In the genomic region with DNA sequence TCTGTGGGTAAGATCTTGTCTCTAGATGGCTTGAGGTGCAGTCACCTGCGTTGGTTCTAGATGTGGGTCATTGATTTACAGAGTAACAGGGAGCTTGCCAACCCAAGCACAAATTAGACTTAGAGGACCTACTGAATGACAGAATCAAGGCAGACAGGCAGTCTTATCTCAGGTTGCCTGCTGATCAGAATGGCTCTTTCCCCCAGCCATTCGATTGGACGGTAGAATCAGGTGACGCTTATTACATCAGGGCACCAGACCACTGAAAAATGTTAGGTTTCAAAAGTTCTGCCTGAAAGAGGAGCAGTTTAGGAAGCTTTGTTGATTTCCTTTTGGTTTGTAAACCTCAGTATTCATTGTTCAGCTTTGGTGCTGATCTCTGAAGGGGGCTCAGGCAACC, we compare ENCODE assay signal across 9 mouse cellular contexts. TPM values are rescaled to one million over a fixed set of nuclear protein-coding genes. Genes with fewer than 3 reads are reported as not detected.
A peak's percentile ranks its signal among the peaks of the same experiment; 100 is the strongest.
DNase-seq lines count a peak whose midpoint lies in the region; ATAC-seq and TF ChIP-seq lines count a peak whose summit lies in the region.
"Had no signal": no experiment of that assay in that cellular context is flagged by ENCODE, and none has a peak within 500 bp of the region (broad histone marks: within the 10 kb centered on the region; RNA-seq: fewer than 3 reads in every experiment).

No protein-coding gene starts in this region.

- peak overlapping the region; percentile 91; the same call in 1 of the 2 replicates for H3K9ac ChIP-seq in lung, embryonic 14.5 days
- H3K9ac ChIP-seq in forebrain, embryonic 16.5 days (replicated peaks; ENCODE audit: low read depth, low read length), result no peak overlapping the region
- H3K9ac ChIP-seq in stomach, embryonic 14.5 days (replicated peaks; ENCODE audit: low read depth, low read length), result no peak overlapping the region

- no peak for DNase-seq in lung, embryonic 14.5 days
- no peak for DNase-seq in lung, adult 2 months
- peak; percentile 55 for DNase-seq in liver
- no peak for DNase-seq in spleen, postnatal 36 days (ENCODE audit: low spot score in 2 of 2)
- no peak for DNase-seq in right cerebral cortex, postnatal 10 days (ENCODE audit: low spot score in 2 of 2)
- no peak for DNase-seq in frontal cortex, postnatal 10 days (ENCODE audit: low spot score in 2 of 2)
- DNase-seq: retina, postnatal 1 day had no signal

- no peak for TF ChIP-seq POLR2A in lung, adult 2 months (IDR thresholded peaks at IDR 0.05; ENCODE audit: borderline replicate concordance, extremely low read depth, low read depth, low read length)

- H3K4me1 ChIP-seq in lung, embryonic 14.5 days (ENCODE audit: insufficient read depth), result 0 out of 2 replicates have a peak, but pooled peaks cover 11% of the 10 kb centered on the region
- H3K4me1 ChIP-seq in lung, adult 2 months (ENCODE audit: control insufficient read depth, insufficient read depth, low read length), result peaks cover 36% of the 10 kb centered on the region
- peaks cover 20% of the 10 kb centered on the region for H3K4me1 ChIP-seq in forebrain, embryonic 16.5 days (replicated peaks; ENCODE audit: control insufficient read depth, insufficient read depth, low read length)
- H3K4me1 ChIP-seq in stomach, embryonic 14.5 days (ENCODE audit: control insufficient read depth, insufficient read depth, low read length), result peaks cover 19% of the 10 kb centered on the region

- peak overlapping the region; percentile 85 for H3K4me2 ChIP-seq in lung, embryonic 14.5 days
- peak overlapping the region; percentile 92 for H3K4me2 ChIP-seq in forebrain, embryonic 16.5 days (ENCODE audit: low read length)
- peak overlapping the region; percentile 87 for H3K4me2 ChIP-seq in stomach, embryonic 14.5 days (replicated peaks; ENCODE audit: low read depth, low read length)

- no peaks in the 10 kb centered on the region for H3K27me3 ChIP-seq in lung, embryonic 14.5 days (ENCODE audit: insufficient read depth, low read length)
- no peaks in the 10 kb centered on the region for H3K27me3 ChIP-seq in forebrain, embryonic 16.5 days (replicated peaks; ENCODE audit: control insufficient read depth, insufficient read depth, low read length)
- H3K27me3 ChIP-seq in stomach, embryonic 14.5 days (ENCODE audit: control insufficient read depth, insufficient read depth, low read length), result no peaks in the 10 kb centered on the region

- peak overlapping the region; percentile 99 for H3K4me3 ChIP-seq in lung, embryonic 14.5 days (ENCODE audit: low read depth, low read length)
- no peak overlapping the region for H3K4me3 ChIP-seq in lung, adult 2 months (replicated peaks; ENCODE audit: extremely low read depth, low read depth, low read length)
- peak overlapping the region; percentile 98 for H3K4me3 ChIP-seq in forebrain, embryonic 16.5 days (replicated peaks; ENCODE audit: low read length)
- H3K4me3 ChIP-seq in stomach, embryonic 14.5 days (ENCODE audit: low read depth, low read length), result peak overlapping the region; percentile 100; the same call in 1 of the 2 replicates

- no peaks in the 10 kb centered on the region for H3K36me3 ChIP-seq in lung, embryonic 14.5 days (ENCODE audit: insufficient read depth)
- no peaks in the 10 kb centered on the region for H3K36me3 ChIP-seq in forebrain, embryonic 16.5 days (ENCODE audit: control insufficient read depth, insufficient read depth)
- H3K36me3 ChIP-seq in stomach, embryonic 14.5 days (ENCODE audit: control insufficient read depth, insufficient read depth, low read length), result no peaks in the 10 kb centered on the region

- no peaks in the 10 kb centered on the region for H3K9me3 ChIP-seq in lung, embryonic 14.5 days (ENCODE audit: low read depth, low read length)
- H3K9me3 ChIP-seq in forebrain, embryonic 16.5 days (ENCODE audit: control insufficient read depth, low read length), result no peaks in the 10 kb centered on the region
- H3K9me3 ChIP-seq in stomach, embryonic 14.5 days (ENCODE audit: control insufficient read depth, low read depth, low read length), result no peaks in the 10 kb centered on the region

- 64% methylated on average over 4 of the region's 4 CpGs for WGBS in lung, embryonic 14.5 days
- 44% methylated on average over 4 of the region's 4 CpGs for whole genome bisulfite sequencing in lung, adult 2 months
- 63% methylated on average over 4 of the region's 4 CpGs for WGBS in forebrain, embryonic 16.5 days
- WGBS in stomach, embryonic 14.5 days, result 70% methylated on average over 4 of the region's 4 CpGs

- H3K27ac ChIP-seq in lung, embryonic 14.5 days (ENCODE audit: low read depth), result no peak overlapping the region
- no peak overlapping the region for H3K27ac ChIP-seq in forebrain, embryonic 16.5 days (ENCODE audit: low read length)
- no peak overlapping the region for H3K27ac ChIP-seq in stomach, embryonic 14.5 days (ENCODE audit: low read length)

- ATAC-seq in lung, embryonic 14.5 days (ENCODE audit: insufficient read depth), result no peak
- ATAC-seq in forebrain, embryonic 16.5 days, result no peak
- no peak for ATAC-seq in stomach, embryonic 14.5 days (ENCODE audit: insufficient number of reproducible peaks, insufficient read depth, low FRiP score, low read depth)

- TF ChIP-seq CTCF in lung, embryonic 14.5 days (IDR thresholded peaks at IDR 0.05; ENCODE audit: low read depth), result no peak
- TF ChIP-seq CTCF in lung, adult 2 months (IDR thresholded peaks at IDR 0.05; ENCODE audit: insufficient read depth, low read length), result no peak

RNA-seq across cellular contexts. Expression of a gene that starts 1.9 kb away (rescaled TPM):
- polyA plus RNA-seq in lung, embryonic 14.5 days (2014; fragmentation: Nextera tagmentation; extraction: Ambion mirVana), result 35.8 and 40.8 TPM in 2 replicates
- 83.2 and 104 TPM in 2 replicates for polyA plus RNA-seq in lung, adult 2 months (2012; rRNA removed)
- 56.9 and 58.1 TPM in 2 replicates for polyA plus RNA-seq in forebrain, embryonic 16.5 days (2015; fragmentation: Nextera tagmentation; extraction: Ambion mirVana)
- polyA plus RNA-seq in stomach, embryonic 14.5 days (2014; fragmentation: Nextera tagmentation; extraction: Ambion mirVana), result 30.6 and 30.8 TPM in 2 replicates

RNA-seq across cellular contexts. Expression of a gene that starts 18.1 kb away (rescaled TPM):
- 5.4 and 6.4 TPM in 2 replicates for polyA plus RNA-seq in lung, embryonic 14.5 days (2014; fragmentation: Nextera tagmentation; extraction: Ambion mirVana)
- polyA plus RNA-seq in lung, adult 2 months (2012; rRNA removed), result 32.1 and 40.6 TPM in 2 replicates
- polyA plus RNA-seq in forebrain, embryonic 16.5 days (2015; fragmentation: Nextera tagmentation; extraction: Ambion mirVana), result 11.7 and 13.7 TPM in 2 replicates
- polyA plus RNA-seq in stomach, embryonic 14.5 days (2014; fragmentation: Nextera tagmentation; extraction: Ambion mirVana), result 9.2 and 11.5 TPM in 2 replicates
